Comparison of ENCODE assay signal across 22 mouse cellular contexts in genomic region chr16:72998677-72999076, GRCm38 (mm10).
DNase-seq lines count a peak whose midpoint lies in the region; ATAC-seq lines count a peak whose summit lies in the region.
"Had no signal": no experiment of that assay in that cellular context is flagged by ENCODE, and none has a peak within 500 bp of the region (broad histone marks: within the 10 kb centered on the region; RNA-seq: fewer than 3 reads in every experiment).

No protein-coding gene starts in this region.

- H3K27ac ChIP-seq in heart, embryonic 13.5 days (replicated peaks), result no peak overlapping the region
- no peak overlapping the region for H3K27ac ChIP-seq in heart, embryonic 10.5 days
- H3K27ac ChIP-seq: embryonic facial prominence, embryonic 12.5 days; forebrain, embryonic 13.5 days; kidney, postnatal 0 days; liver, embryonic 13.5 days; macrophage; neural tube, embryonic 12.5 days; stomach, postnatal 0 days had no signal

- H3K9me3 ChIP-seq in heart, embryonic 13.5 days, result no peaks in the 10 kb centered on the region
- no peaks in the 10 kb centered on the region for H3K9me3 ChIP-seq in heart, embryonic 10.5 days
- H3K9me3 ChIP-seq: embryonic facial prominence, embryonic 12.5 days; forebrain, embryonic 13.5 days; liver, embryonic 13.5 days; neural tube, embryonic 12.5 days had no signal

- H3K9ac ChIP-seq in heart, embryonic 13.5 days, result no peak overlapping the region
- H3K9ac ChIP-seq: embryonic facial prominence, embryonic 12.5 days; forebrain, embryonic 13.5 days; liver, embryonic 13.5 days; neural tube, embryonic 12.5 days had no signal

- H3K27me3 ChIP-seq in heart, embryonic 13.5 days (replicated peaks), result no peaks in the 10 kb centered on the region
- H3K27me3 ChIP-seq in heart, embryonic 10.5 days (ENCODE audit: insufficient read depth, poor library complexity, severe bottlenecking), result no peaks in the 10 kb centered on the region
- H3K27me3 ChIP-seq: embryonic facial prominence, embryonic 12.5 days; forebrain, embryonic 13.5 days; liver, embryonic 13.5 days; neural tube, embryonic 12.5 days had no signal

- no peak for ATAC-seq in heart, embryonic 13.5 days (ENCODE audit: extremely low read depth, insufficient number of reproducible peaks, low FRiP score, low TSS enrichment)
- ATAC-seq: forebrain, embryonic 13.5 days had no signal

- H3K36me3 ChIP-seq in heart, embryonic 13.5 days, result peaks cover 12% of the 10 kb centered on the region
- H3K36me3 ChIP-seq in heart, embryonic 10.5 days, result no peaks in the 10 kb centered on the region
- H3K36me3 ChIP-seq: liver, embryonic 13.5 days had no signal

- H3K4me3 ChIP-seq in heart, embryonic 13.5 days, result no peak overlapping the region
- no peak overlapping the region for H3K4me3 ChIP-seq in heart, embryonic 10.5 days
- H3K4me3 ChIP-seq: embryonic facial prominence, embryonic 12.5 days; forebrain, embryonic 13.5 days; liver, embryonic 13.5 days; neural tube, embryonic 12.5 days had no signal

- peaks cover 19% of the 10 kb centered on the region for H3K4me1 ChIP-seq in heart, embryonic 13.5 days
- H3K4me1 ChIP-seq in heart, embryonic 10.5 days, result 0 out of 2 replicates have a peak, but pooled peaks cover 13% of the 10 kb centered on the region
- H3K4me1 ChIP-seq: embryonic facial prominence, embryonic 12.5 days; neural tube, embryonic 12.5 days had no signal

- 47% methylated on average over 6 of the region's 6 CpGs for WGBS in heart, embryonic 13.5 days
- WGBS in heart, embryonic 10.5 days, result 71% methylated on average over 6 of the region's 6 CpGs

- peak overlapping the region; percentile 36; the same call in 1 of the 2 replicates for H3K4me2 ChIP-seq in heart, embryonic 13.5 days
- H3K4me2 ChIP-seq: embryonic facial prominence, embryonic 12.5 days; forebrain, embryonic 13.5 days; liver, embryonic 13.5 days; midbrain, embryonic 11.5 days; neural tube, embryonic 12.5 days had no signal

- no peak for DNase-seq in heart, embryonic 10.5 days (ENCODE audit: low spot score)
- peak; percentile 19 to 47 for DNase-seq in kidney, adult 8-10 months
- DNase-seq in kidney, postnatal 4 days, result no peak
- peak; percentile 52 for DNase-seq in Muller cell, postnatal 12 days (ENCODE audit: inconsistent ontology term)
- DNase-seq in fibroblast of lung, adult 2 months (ENCODE audit: low read depth), result peak; percentile 63
- no peak for DNase-seq in layer of hippocampus, adult 9-11 months
- DNase-seq in adrenal gland, postnatal 10 days, result no peak
- DNase-seq: adrenal gland, postnatal 25 days; B cell, adult 2 months; cerebellum, adult 18-20 months; gastrocnemius, postnatal 36 days; liver, embryonic 13.5 days; right cerebral cortex, postnatal 25 days; thymus, postnatal 36 days had no signal

Comparison
In these comparisons a context has a peak if more than half of its experiments do, and no peak if none do; other contexts are left out.
1. DNase-seq: peak in kidney, adult 8-10 months (2 of 2), Muller cell, postnatal 12 days (single experiment) and fibroblast of lung, adult 2 months (single experiment); none in heart, embryonic 10.5 days (single experiment), kidney, postnatal 4 days (0 of 2), layer of hippocampus, adult 9-11 months (single experiment) and adrenal gland, postnatal 10 days (single experiment).